Mouse (Mus musculus) E14TG2a.4 (cell line): ENCODE results near the gene Spo11.

ENCODE experiments used
- CTCF ChIP-seq: conservative IDR thresholded peaks from 2 replicates; pipeline ENCODE4 v1.5.1; 2014; ENCODE audit warnings: low read length
- NANOG ChIP-seq: IDR thresholded peaks from 2 replicates; pipeline ENCODE4 v1.6.1; 2014; ENCODE audit warnings: borderline replicate concordance, low read length, mixed read lengths
- POU5F1 ChIP-seq: IDR thresholded peaks from 2 replicates; pipeline ENCODE4 v1.6.1; 2014; ENCODE audit warnings: low read length, borderline replicate concordance

- TF ChIP-seq CTCF = no peak
- TF ChIP-seq POU5F1 = no peak
- no peak for TF ChIP-seq NANOG
These were observed 37.3 kb downstream of the Spo11 start for GRCm38 (mm10) chr2:173014741-173015287.
